ENCODE assay signal across 8 mouse cellular contexts in genomic region chr8:124281700-124282541, GRCm38 (mm10). TPM values are rescaled to one million over a fixed set of nuclear protein-coding genes. Genes with fewer than 3 reads are reported as not detected.
DNase-seq lines count a peak whose midpoint lies in the region; ATAC-seq and TF ChIP-seq lines count a peak whose summit lies in the region.

No protein-coding gene starts in this region.

- no peaks in the 10 kb centered on the region for H3K27me3 ChIP-seq in spleen, adult 2 months (ENCODE audit: control insufficient read depth, insufficient read depth, low read length)
- H3K27me3 ChIP-seq in hindbrain, embryonic 13.5 days, result no peaks in the 10 kb centered on the region

- peaks cover 21% of the 10 kb centered on the region; the same call in 1 of the 2 replicates for H3K4me1 ChIP-seq in spleen, adult 2 months (ENCODE audit: control insufficient read depth, insufficient read depth, insufficient read length)
- H3K4me1 ChIP-seq in hindbrain, embryonic 13.5 days (replicated peaks), result peaks cover 92% of the 10 kb centered on the region

- peak overlapping the region; percentile 40; the same call in 1 of the 2 replicates for H3K9ac ChIP-seq in hindbrain, embryonic 13.5 days

- H3K4me2 ChIP-seq in hindbrain, embryonic 13.5 days, result no peak overlapping the region

- no peak overlapping the region for H3K4me3 ChIP-seq in spleen, adult 2 months (ENCODE audit: extremely low read depth, insufficient read depth, insufficient read length)
- H3K4me3 ChIP-seq in hindbrain, embryonic 13.5 days, result no peak overlapping the region

- peak overlapping the region; percentile 69 for H3K27ac ChIP-seq in spleen, adult 2 months (ENCODE audit: insufficient read depth, low read length)
- H3K27ac ChIP-seq in hindbrain, embryonic 13.5 days, result peak overlapping the region; percentile 90

- no peaks in the 10 kb centered on the region for H3K36me3 ChIP-seq in spleen, adult 2 months (ENCODE audit: control insufficient read depth, insufficient read depth, low read length)
- H3K36me3 ChIP-seq in hindbrain, embryonic 13.5 days, result no peaks in the 10 kb centered on the region

- no peak for TF ChIP-seq POLR2A in spleen, adult 2 months (IDR thresholded peaks at IDR 0.05; ENCODE audit: low read depth, low read length)

- H3K9me3 ChIP-seq in hindbrain, embryonic 13.5 days, result no peaks in the 10 kb centered on the region

- no peak for DNase-seq in spleen, adult 2 months (ENCODE audit: low read depth in 1 of 2, low spot score in 2 of 2)
- DNase-seq in spleen, postnatal 14 days (ENCODE audit: low spot score in 2 of 2), result no peak
- peak; percentile 50 to 53 for DNase-seq in cerebellum, postnatal 36 days
- DNase-seq in thymus, postnatal 36 days, result peak; percentile 25 to 48
- no peak for DNase-seq in kidney, postnatal 4 days
- no peak for DNase-seq in layer of hippocampus, postnatal 10 days (ENCODE audit: low spot score in 2 of 2)
- DNase-seq in T-cell, adult 2 months (ENCODE audit: low spot score), result no peak

- 53% methylated on average over 11 of the region's 11 CpGs for WGBS in spleen, adult 2 months
- WGBS in hindbrain, embryonic 13.5 days, result 55% methylated on average over 11 of the region's 11 CpGs

- TF ChIP-seq CTCF in spleen, adult 2 months (IDR thresholded peaks at IDR 0.05; ENCODE audit: extremely low read depth, insufficient read depth, insufficient read length, insufficient replicate concordance), result no peak

- ATAC-seq in hindbrain, embryonic 13.5 days (ENCODE audit: low FRiP score), result no peak

RNA-seq across cellular contexts. Expression of gene Galnt2, which starts 50.7 kb away (rescaled TPM):
- 9.4 and 16.6 TPM in 2 replicates for polyA plus RNA-seq in spleen, adult 2 months (2012; rRNA removed)
- 49.9 and 52.8 TPM in 2 replicates for polyA plus RNA-seq in hindbrain, embryonic 13.5 days (2015; fragmentation: Nextera tagmentation; extraction: Ambion mirVana)
- 10 to 100 TPM; 66.7 to 67.9 TPM for total RNA-seq in layer of hippocampus, postnatal 10 days (2021)

Comparison
In these comparisons a context has a peak if more than half of its experiments do, and no peak if none do; other contexts are left out.
1. DNase-seq: peak in cerebellum, postnatal 36 days (2 of 2) and thymus, postnatal 36 days (2 of 2); none in spleen, adult 2 months (0 of 2), spleen, postnatal 14 days (0 of 2), kidney, postnatal 4 days (0 of 2), layer of hippocampus, postnatal 10 days (0 of 2) and T-cell, adult 2 months (single experiment).